Mouse (Mus musculus): ENCODE measurements around the gene Ptk7.

- TF ChIP-seq CTCF (IDR thresholded peaks at IDR 0.05; ENCODE audit: extremely low read depth, insufficient read length, insufficient replicate concordance, low read depth, low read length) (no peak), POLR2A (IDR thresholded peaks at IDR 0.05; ENCODE audit: low read depth, low read length) (no peak)
These were observed 12.8 kb upstream of the Ptk7 start for GRCm38 (mm10) chr17:46642060-46642459.

Measured in small intestine, adult 2 months (tissue).